Mouse (Mus musculus): ENCODE data around the gene Hdac9.
"Not testable (repeated sequence)": the region's sequence is repeated elsewhere in the genome, so short reads cannot be mapped to it uniquely, and the experiment has no call there.

Gene Hdac9

DNA sequence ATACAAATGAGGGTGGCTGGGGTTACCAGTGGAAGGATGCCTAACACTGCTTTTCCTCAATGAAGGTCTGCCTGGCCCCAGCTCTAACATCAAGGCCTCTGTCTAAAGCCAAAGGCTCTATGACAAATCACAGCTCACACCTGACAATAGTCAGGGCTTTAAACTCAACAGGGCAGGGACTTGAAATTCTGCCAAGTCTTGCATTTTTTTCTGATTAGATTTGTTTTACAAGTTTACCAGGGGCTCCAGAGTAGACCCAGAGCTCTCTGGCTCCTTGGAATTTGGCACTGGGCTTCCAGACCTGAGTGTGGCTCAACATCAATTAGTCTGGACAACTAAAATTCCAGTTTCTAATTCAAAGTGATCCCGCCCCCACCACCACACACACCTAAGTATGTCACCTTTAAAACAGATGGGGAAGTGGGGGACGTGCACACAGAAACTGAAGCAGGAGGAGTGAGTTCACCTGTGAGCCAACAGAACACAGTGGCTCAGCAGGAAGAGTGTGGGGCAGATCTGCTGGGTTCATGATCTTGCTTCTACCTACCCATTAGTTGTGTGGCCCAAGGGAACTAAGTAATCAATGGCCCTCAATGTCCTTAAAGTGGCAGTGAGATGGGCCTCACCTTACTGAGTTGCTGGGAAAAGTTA lies 829.5 kb downstream of the Hdac9 start:
- no peak for DNase-seq (ENCODE audit: low spot score)

DNA sequence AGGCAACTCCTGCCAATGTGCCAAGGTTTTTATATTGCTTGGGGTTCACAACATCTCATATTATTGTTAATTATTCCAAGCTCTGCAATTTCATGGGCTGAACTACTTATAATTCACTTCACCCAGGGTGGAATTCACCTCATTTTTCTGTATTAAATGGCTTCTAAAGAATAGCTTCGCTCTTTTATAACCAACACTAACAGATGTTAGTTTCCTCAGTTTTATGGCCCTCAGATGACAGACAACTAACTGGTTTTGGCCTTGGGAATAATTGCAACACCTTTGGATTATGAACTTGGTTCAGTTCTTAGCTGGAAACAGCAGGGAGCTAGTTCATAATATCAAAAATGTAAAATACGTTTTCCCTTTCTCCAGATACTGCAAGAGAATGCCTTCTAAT lies 839.9 kb downstream of the Hdac9 start:
- no peak for DNase-seq (ENCODE audit: low spot score)

DNA sequence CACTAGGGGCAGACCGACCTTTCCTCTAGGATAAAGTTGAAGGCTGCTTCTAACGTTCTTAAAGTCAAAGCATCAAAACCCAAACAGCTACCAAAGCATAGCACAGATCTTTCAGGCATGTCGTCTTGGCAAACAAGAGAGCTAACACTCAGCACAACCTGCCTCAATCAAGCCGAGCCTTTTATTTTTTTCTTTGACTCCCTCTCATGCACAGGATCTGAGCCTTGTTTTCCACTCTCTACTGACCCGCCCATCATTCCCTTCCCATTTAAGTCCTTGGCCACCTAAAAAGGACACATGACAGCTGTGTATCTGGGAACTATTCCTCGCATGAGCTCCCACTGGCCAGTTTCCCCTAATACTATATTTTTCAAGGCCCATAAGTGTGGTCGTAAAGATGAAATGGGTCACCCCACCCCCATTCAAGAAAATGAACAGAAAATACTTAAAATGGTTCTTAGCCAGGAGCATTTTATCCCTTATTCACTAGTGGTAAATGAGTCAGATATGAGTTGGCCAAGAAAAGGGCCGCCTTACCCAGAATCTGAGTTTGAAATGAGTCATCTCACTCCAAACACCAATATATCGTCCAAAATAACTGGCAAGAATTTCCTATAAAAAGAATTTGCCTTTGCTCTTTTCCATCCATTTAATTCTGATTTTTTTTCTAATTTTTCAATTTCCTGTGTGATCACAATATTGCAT lies 840.9 kb downstream of the Hdac9 start:
- DNase-seq (ENCODE audit: low spot score) = no peak

DNA sequence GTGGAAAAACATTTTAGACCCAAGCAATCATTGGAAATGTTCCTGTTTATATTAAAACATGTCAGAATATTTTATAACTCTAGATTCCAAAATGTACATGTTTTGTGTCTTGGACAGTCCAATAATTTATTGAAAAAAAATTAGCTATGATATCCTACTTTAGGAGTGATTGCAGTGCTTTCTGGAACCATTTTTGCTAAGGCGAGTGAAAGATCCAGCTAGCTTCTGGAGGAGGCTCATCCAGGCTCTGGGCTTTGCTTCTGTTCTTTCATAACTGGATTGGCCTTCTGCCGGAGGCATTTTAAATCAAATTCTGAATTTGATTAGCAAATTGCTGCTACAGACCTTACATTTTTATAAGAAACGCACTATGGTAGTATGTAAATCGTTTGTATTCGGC lies 864.4 kb downstream of the Hdac9 start:
- DNase-seq (ENCODE audit: low spot score) = no peak

DNA sequence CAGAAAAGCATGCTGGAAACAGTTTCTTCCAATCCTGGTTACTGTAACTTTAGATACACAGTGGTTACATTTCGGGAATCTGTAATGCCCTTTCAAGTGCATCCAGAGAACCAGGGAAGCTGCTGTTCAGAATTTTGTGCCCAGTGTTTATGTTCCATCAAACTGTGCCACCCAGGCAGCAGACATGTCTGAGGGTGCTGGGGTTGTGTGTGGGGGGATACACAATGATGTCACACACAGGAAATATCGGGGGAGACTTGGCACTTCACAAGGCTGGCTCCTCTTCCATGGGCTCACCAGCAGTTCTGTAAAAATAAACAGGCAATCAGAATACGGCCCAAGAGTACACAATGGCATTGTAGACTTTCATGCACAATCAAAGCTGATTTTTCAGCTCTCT lies 864.9 kb downstream of the Hdac9 start:
- no peak for DNase-seq (ENCODE audit: low spot score)

DNA sequence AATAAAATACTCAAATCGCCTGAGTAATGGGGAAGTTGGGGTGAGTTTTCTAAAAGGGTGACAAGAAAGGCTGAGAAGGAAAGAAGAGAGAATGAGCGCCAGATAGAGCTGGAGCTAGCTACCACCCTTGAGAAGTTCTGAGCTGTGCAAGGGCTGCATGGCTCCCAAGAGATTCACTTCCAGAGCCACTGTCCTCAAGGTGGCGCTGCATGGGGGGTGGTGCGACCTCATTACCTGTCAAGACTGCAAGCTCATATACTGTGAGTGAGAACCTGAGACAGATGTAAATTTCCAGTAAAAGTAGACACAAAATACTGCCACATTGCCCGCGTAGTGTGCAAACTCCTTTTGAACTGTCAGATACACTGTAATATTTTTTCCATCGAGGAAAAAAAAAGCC lies 865.8 kb downstream of the Hdac9 start:
- no peak for DNase-seq (ENCODE audit: low spot score)

DNA sequence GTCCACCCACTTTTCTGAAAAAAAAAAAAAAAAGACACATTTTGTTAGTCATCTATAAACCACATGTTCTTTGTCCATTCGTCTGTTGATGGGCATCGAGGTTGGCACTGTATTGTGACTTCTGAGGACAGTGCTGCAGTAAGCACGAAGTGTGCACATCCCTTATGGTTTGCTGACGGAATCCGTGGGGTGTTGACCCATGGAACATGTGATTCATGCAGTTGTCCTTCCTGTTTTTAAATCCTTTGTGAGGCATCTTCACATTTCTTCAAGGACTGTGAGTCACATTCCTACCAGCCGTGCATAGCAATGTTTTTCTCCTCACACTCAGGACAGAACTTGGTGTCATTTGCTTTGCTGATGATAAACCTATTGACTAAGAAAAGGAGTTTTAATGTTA lies 875.9 kb downstream of the Hdac9 start:
- no peak for DNase-seq (ENCODE audit: low spot score)

DNA sequence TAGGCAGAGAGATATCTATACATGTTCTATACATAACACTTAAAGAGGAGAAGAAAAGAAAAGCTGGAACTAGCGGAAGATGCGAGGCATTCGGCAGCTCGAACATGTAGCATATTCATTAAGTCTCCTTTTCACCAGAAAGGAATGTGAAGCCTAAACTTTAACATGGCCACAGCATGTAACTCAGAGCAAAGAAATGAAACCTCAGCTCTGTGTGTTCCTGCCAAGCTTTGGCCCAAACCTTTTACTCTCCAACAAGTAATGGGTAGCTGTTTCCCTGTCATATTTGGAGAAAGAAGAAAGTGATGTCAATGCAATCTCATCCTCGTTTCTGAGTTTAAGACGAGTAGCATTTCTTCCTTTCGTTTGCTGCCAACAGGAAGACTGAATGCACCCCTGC lies 876.8 kb downstream of the Hdac9 start:
- no peak for DNase-seq (ENCODE audit: low spot score)

DNA sequence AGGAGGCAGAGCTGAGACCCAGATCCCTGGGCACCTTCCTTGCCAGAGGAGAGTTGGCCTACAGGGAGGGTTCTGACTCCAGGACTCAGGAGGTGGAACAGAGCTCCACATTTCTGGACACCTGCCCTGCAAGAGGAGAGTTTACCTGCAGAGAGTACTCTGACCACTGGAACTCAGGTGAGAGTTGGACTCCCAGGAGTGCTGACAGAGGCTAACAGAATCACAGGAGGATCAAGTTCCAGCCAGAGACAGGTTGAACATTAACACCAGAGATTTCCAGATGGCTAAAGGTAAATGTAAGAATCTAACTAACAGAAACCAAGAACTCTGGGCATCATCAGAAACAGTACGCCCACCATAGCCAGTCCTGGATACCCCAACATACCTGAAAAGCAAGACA lies 907.1 kb downstream of the Hdac9 start:
- DNase-seq (ENCODE audit: low spot score) = not testable (repeated sequence)

Measured in testis, postnatal 14 days (tissue).